Mouse (Mus musculus) brain, adult 2 months (tissue): ENCODE results near the gene Cul7.
A peak's percentile ranks its signal among the peaks of the same experiment; 100 is the strongest.

Experiments used
- DNase-seq: peaks from one replicate; pipeline ENCODE4 v3.0.0; 2011; ENCODE audit warnings: low read depth, low spot score

The Cul7 gene

DNA sequence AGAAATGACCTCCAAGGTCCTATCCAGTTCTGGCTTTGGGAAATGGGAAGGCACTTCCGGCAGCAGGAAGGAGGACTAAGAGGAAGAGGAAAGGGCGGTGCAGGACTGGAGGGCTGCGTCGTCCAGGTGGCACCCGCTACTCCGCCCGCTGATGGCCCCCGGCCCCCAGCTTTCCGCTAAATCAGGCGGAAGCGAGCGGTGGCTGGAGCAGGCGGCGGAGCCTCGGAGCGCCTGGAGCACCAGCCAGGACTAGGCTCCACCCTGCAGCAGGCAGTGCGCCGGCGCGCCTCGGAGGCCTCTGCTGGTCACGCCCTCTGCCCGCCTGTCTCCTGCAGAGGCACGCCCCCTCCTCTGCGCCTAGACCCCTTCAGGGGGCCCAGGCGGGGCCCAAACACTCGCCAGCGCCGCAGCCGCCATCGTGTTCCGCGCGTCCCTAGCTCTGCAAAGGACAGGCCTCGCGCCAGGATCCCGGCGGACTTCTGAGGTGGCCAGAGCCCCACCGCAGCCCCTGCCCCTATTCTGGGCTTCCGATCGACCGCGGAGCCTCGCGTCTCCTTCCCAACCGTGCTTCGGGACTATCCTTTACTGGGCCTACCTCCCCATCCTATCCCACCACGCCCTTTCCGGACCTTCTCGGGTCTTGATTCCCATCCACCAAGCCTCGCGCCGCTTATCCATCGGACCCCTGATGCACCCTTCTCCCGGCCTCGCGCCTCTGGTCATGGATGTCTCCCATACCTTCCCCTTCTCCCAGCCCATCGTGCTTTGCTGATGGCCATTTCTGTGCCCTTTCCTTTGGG, at the start of gene Cul7:
Cul7 (plus strand) TSS at position 106 of the 800 bp plus-strand sequence.
- peak; percentile 96 for DNase-seq

DNA sequence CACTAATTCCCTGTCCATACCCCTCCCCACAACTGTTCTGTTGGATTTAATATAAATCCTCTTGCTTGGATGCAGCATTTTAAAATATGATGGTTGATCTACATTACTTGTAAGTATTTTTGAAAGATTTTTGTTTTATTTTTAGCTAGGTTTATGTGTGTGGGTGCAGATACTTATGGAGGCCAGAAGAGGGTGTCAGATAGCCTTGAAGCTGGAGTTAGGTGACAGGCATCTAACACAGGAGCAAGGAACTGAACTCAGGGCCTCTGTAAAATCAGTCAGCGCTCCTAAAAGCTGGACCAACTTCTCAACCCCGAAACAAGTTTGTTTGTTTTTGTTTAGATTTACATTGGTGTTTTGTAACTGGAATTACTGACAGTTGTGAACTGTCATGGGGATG, 49.6 kb upstream of the Cul7 start:
- no peak for DNase-seq

DNA sequence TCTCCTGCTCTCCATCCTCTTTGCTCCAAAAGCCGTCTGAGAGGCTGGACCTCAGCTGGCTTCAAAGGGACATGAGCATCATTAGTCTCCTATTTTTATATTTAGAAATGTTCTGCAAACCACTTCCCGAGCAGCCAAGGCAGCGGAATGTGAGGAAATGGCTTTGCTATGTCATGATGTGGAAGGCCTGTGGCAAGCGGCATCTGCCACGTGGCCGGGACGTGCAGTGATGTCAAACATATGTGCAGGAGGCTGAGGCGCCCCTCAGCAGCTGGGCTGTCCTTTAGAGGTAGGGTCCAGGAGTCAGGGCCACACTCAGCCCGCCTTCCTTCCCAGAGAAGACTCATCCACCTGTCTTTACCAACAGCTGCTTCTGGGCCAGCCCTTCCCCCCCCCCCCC, 47.9 kb upstream of the Cul7 start:
- no peak for DNase-seq

DNA sequence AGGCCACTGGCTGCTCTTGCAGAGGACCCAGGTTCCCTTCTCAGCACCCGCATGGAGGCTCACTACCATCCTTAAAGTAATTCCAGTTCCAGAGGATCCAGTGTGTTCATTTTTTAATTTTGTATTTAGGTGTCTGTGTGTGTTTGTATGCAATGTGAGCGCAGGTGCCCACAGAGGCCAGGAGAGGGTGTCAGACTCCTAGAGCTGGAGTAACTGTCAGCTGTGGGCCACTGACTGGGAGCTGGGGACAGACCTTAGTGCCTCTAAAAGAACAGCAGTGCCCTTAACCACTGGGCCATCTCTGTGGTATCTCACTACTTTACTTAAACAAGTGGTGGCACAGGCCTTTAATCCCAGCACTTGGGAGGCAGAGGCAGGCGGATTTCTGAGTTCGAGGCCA, 46.9 kb upstream of the Cul7 start:
- no peak for DNase-seq

DNA sequence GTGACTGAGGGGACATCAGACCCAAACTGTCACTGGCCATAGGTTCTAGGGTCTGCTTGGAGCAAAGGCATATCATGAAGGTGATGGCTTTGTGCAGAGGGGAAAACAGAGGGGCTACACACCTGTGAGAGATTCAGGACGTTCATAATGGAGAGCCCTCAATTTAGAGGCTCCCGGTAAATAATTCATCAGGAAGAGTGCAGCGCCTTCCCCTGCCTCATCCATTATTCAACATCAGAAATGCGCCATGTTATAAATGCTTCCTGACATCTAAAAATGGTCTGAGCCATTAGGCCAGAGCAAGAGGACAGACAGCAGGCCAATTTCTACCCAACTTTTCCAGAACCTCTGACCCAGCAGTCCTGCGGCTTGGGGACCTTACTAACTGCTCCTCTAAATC, 45.0 kb upstream of the Cul7 start:
- DNase-seq: no peak

DNA sequence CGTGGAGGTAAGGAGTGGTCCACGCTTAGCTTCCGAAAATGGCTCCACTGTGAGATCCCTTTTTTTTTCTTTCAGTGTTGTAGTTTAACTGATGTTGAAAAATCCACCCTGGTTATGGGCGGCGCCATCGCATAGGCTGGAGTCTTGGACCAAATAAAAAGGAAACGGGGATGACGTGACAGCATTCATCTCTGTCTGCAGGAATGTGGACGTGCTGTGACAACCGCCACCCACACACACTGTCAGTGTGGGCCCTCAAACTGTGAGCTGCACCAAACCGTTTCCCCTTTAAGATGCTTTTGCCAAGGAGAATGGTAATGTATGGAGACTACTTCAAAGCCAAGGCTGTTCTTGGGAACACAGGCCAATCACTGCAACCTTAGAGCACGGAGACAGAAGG, 44.1 kb upstream of the Cul7 start:
- DNase-seq: peak; percentile 71

DNA sequence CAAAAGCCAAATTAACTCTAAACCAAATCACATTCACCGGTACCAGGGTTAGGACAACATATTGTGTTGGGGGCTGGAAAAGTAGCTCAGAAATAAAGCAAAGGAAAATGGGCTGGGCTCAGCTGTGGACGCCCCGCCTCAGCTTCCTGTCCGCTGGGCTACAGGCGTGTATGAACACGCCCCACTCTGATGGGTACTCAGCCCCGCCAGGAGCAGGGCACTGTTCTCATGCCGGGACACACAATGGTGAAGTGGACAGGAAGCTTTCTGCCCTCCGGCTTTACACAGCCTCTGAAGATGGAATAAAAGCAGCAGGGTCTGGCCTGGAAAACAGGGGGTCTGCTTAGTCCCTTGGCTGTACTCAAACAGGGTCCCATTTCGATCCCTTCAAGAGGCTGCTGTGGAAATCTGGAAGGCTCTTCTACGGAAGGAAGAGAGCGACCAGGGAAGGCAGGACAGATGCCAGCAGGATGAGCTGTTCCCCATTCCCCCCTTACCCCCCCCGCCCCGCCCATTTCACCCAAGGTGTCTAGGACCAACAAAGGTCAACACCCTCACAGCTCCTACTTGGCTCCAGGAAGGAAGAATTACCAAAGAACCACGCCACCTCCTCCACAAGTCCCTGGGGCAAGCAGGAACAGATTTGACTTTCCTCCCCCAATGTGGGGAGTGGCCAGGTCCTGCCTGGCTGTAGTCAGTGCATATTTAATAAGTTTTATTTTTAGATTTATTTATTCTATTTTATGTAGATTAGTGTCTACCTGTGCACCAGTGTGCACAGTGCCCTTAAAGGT, 40.2 kb upstream of the Cul7 start:
- no peak for DNase-seq

DNA sequence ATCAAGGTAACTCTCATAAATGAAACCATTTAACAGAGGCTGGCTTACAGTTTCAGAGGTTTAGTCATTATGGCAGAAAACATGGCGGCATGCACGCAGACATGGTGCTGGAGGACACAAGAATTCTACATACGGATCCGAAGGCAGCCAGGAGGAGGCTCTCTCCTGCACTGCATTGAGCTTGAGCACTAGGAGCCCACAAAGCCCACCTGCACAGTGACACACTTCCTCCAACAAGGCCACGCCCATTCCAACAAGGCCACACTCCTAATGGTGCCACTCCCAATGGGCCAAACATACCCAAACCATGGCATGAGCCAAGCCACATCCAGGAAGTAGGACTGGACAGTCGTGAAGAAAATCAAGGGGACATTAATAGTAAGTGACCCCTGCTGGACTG, 38.8 kb upstream of the Cul7 start:
- no peak for DNase-seq

DNA sequence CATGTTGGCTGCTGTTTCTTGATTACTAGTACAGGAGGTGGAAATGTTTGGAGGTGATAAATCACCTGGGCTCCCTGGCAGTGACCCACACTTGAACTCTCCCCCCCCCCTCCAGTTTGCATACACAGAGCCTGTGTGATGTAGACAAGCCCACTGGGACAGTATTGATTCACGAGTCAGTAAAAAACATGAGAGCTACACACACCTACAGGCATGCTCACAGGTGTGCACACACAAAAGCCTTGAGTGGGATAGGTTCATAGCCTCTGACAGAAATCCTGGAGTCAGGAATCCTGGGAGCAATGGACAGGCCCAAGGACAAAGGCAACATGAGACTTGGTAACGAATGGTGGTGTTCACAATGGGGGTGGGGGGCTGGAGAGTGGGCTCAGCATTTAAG, 37.9 kb upstream of the Cul7 start:
- DNase-seq: no peak

DNA sequence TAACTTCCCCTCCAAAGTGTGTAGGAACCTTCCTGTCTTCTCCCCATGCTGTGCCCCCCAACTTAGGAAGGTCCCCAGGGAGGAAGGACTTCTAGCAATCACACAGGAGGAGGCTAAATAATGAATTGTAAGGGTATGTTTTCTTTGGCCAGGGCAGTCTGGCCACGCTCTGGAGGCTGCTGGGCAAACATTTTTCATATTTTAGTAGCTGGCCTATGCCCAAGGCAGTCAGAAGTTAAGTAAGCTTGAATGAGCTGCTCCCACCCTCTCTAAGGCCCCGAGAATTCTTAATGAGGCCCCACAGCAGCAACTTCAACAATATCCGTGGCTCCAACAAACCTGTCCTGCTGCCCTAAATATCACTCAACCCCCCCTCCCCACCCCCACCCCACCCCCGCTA, 37.3 kb upstream of the Cul7 start:
- no peak for DNase-seq

DNA sequence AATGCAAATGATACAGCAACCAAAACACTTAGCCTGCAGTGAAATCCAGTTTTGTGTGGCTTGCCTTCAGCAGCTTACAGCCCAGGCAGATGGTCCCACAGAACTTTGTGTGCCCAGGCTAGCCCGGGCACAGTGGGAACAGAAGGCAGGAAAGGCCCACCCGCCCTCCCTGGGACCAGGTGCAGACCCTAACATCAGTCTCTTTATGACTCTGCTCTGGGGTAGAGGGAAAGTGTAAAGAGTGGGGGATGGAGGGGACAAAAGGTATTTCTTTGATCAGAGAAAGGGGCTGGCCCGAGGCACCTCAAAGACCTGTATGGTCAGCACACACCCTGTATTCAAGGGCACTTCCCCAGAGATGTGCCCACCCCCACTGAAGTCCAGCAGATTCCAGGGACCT, 36.9 kb upstream of the Cul7 start:
- DNase-seq: no peak

DNA sequence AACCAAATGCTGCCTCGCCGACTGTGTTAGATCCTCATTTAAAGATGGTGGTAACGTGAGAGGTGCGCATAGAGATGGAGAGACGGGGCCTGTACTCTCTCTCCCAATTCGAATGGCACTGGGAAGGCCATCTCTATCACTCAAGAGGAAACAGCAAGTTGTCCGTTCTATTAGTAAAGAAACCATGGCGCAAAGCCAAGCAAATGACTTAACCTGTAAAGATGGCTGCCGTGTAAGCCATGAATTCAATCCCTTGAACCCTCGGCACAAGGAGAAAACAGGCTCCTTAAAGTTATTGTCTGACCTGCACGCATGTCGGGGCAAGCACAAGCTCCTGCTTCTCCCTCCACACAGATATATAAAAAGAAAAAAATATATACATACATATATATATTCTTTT, 32.3 kb upstream of the Cul7 start:
- DNase-seq: no peak

DNA sequence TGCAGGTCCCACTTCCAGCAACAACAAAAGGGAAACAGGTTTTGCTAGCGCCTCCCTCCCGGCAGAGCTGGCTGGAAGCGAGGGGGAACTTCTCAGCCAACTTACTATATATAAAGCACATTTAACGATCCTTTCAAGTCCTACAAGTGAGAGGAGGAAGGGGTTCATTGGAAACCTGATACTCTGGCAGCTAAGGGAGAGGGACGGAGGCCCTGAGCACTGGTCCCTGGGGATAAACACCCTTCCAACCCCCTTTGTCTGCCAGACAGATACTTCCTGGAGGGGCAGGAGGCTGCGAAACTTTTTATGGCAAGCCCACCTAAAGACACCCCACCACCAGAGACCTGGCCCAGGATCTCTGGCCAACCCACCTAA, 31.8 kb upstream of the Cul7 start:
- no peak for DNase-seq

DNA sequence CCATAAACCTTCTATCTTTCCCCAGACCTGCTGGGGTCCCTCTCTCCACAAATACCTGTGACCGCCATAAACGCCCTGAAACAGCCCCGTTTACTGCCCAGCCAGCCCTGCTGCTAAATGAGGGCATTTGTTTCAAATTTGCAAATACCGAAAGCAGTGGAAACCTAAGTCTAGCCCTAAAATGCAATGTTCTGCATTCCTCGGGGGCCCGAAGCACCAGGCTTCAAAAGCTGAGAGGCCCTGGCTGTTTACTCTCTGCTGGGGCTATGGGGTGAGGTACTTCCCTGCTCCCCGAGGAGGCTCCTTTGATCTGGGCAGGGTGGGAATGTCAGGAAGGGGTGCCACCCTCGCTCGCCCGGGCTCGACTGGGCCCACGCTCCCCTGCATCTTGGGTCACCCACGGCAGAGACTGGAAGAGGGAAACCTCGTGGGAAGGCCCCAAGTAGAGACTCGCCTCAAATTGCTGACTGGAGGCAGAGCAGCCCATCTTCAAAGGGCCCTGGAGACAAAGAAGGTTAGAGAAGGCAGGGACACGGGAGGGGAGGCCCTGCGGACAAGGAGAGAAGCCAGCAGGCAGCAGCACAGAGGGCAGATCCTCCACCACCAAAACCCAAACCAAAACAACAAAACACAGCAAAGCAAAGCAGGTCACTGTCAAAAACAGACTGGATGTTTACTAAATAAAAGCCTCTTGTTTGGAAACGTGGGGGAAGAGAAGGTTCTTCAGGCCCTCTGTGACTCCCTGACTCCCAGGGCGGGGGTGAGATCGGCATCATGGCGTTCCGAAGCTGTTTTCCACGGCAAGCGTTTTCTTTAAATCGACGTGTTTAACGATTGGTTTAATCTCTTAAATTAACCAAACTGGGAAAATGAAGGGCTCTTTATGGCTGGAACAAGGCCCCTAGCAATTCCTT, 31.1 kb upstream of the Cul7 start:
- DNase-seq: no peak

DNA sequence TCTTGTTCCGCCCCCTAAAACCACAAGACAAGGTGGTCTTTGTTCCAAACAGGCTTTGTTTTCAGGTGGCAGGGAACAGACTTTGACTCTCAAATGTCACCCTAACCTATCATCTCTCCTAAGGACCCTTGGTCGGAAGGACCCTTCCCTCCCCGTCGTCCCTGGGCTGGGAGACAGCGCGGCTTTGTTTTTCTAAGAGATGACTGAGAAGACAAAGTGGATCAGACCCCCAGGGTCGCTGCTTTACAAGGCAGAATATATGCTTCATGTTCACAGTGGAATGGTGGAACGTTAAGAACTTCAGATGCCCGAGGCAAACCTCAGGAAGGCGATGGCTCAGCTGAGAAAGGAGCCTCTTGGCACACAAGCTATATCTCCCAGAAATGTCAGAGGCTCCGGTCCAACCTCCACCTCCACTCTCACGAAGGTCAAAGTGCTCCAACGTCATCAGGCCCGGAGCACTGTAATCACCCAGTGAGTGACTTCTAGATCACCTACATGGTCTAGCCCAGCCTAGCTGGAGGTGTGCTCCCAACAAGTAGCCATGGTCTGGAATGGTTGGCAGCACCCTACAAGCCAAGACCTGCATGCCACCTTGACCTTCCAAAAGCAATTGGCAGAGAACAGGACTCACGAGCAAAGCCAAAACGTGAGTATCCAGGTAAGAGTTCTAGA, 30.3 kb upstream of the Cul7 start:
- DNase-seq: no peak

DNA sequence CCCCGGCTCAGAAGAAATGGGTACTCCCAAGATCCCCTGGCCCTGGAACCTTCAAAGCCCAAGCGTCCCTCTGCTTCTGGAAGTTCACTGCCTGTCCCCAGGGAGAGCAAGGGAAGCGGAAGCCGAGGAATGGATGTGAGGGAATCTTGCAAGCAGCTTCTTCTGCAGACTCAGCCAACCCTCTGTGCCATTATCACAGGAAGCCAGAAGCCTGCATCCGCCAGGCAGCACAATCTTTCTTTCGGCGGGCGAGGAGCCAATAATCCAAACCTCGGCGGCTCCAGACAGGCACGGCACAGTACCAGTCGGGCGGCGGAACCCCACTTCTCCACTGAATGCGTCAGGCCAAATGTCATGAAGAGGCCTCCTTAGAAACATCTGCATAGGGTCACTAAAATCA, 28.8 kb upstream of the Cul7 start:
- DNase-seq: peak; percentile 81

DNA sequence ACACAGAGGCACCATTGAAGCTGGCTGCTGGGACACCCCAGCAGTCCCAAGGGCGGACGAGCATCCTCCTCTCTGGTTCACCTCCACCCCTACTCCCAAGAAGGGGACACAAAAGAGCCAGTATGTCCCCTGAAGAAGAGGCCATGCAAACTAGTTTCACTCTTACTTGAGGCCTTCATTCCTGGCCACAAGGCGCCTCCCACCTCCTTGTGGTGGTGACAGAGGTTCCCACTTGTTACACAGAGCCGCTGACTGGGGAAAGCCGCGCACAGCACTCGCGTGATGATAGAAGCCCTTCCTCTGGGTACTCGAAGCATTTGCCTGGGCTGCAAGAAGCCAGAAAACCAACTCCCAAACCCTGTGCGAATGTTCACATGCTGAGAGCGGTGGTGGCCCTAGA, 27.9 kb upstream of the Cul7 start:
- no peak for DNase-seq

DNA sequence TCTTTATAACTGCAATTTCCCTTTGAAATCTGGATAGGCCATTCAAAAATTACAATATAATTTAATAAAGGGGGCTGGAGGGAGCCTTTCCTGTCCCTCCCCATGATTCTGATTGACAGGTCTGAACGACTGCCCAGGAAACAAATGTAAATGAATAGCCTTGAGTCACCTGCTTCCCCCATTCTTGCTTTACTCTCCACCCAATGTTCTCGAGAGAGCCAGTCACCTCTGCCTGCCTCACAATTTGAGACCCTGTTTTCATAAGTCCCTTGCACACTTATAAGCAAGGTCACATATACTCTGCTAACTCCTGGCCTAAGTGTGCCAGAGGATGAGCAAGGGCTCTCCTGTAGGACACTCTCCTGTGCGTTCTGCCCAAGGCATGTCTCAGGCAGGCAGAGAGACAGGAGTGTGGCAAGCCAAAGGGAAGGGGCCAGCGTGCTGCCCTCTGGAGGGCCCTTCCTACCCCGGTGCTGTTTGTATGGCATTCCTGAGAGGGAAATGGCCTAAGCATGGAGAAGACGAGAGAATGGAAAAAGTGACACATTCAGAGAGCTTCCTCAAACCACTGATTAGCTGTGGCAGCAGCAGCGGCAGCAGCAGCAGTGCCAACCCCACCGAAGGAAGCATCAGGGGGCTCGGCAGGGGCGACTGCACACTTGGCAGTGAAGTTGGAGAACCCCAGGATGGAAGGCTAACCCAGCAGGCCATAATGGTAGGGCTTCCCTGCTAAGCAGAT, 26.1 kb upstream of the Cul7 start:
- DNase-seq: no peak

DNA sequence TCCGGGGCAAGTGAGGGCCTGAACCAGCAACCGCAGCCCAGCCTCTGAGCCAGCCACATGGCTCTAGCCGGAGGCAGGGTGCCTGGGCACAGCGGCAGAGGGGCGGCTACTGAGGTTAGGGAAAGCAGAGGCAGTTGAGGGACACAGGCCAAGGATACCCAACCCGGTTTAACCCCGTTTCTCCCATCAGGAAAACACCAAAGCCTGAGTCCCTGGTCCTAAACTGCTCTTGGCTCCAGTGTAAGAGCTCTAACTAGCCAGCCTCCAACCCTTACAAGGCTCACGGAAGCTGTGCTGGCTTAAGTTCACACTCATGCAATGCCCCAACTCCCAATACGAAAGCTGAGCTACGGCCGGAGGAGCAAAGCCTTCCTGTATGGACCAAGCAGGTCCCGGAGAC, 25.5 kb upstream of the Cul7 start:
- no peak for DNase-seq

DNA sequence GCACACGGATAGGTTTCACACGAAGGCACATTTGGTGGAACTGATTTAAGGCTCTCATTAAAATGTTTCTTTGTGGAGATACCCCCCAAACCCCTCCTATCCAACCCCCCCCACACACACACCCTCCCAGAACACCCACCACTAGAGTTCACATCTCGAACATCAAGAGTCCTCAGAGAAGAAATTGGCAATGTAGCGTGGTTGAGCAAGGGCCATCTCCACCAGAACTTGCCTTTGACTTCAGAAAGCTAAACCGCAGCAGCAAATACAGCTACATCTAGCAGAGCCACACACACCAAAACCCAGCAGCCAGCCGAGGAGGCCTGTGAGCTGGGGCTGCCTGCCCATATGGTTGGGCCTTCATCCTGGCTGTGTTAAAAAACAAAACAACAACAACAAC, 22.7 kb upstream of the Cul7 start:
- DNase-seq: no peak

DNA sequence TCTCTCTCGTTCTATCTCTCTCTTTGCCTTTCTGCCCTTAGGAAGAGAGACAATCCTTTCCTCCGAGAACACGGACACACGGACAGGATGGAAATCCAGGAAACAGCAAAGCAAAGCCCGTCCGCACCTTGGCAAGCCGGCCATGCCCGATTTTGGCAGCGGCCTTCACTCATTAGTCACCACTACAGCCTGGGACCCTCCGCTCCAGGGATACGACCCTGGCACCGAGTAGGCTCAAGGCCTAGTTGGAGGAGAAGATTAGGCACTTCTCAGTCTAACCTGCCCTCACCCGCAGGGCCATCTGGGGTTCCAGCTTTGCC, 21.7 kb upstream of the Cul7 start:
- no peak for DNase-seq
